Mouse (Mus musculus) forebrain, embryonic 10.5 days (tissue): ENCODE data around the gene Gm7168. TPM values are rescaled to one million over a fixed set of nuclear protein-coding genes. Genes with fewer than 3 reads are reported as not detected.
"Not testable (repeated sequence)": the region's sequence is repeated elsewhere in the genome, so short reads cannot be mapped to it uniquely, and the experiment has no call there.

ENCODE experiments used
- DNase-seq: peaks from one replicate; pipeline ENCODE4 v3.0.0-alpha.2; 2017; ENCODE audit warnings: low spot score; ENCODE audit errors: extremely low spot score
- H3K27ac ChIP-seq: fragments of 300-500 bp; sonication (generic); 2 replicates; pipeline ENCODE4 v1.5.1; 2016; ENCODE audit warnings: mild to moderate bottlenecking
- H3K27me3 ChIP-seq: fragments of 300-500 bp; sonication (generic); 2 replicates; pipeline ENCODE4 v1.6.1; 2016; ENCODE audit warnings: mild to moderate bottlenecking; ENCODE audit not compliant: poor library complexity, severe bottlenecking
- H3K36me3 ChIP-seq: fragments of 300-500 bp; sonication (generic); replicated peaks from 2 replicates; pipeline ENCODE4 v1.6.1; 2016; ENCODE audit warnings: mild to moderate bottlenecking, moderate library complexity
- H3K4me1 ChIP-seq: fragments of 300-500 bp; sonication (generic); 2 replicates; pipeline ENCODE4 v1.6.1; 2016
- H3K4me3 ChIP-seq: fragments of 300-500 bp; sonication (generic); 2 replicates; pipeline ENCODE4 v1.5.1; 2016; ENCODE audit warnings: mild to moderate bottlenecking, moderate library complexity
- H3K9me3 ChIP-seq: fragments of 300-500 bp; sonication (generic); 2 replicates; pipeline ENCODE4 v1.6.1; 2016; ENCODE audit warnings: mild to moderate bottlenecking, moderate library complexity
- WGBS: fragments of 180-500 bp; shearing (Covaris S2); methylation state at CpG from one replicate; pipeline ENCODE4 v1.1.7; 2016; 5-methylcytosine and 5-hydroxymethylcytosine counted together
- polyA plus RNA-seq: library from polyadenylated mRNA; unstranded; fragments of >200 nt; fragmentation: Nextera tagmentation; extraction: Ambion mirVana; gene quantifications from 2 replicates; pipeline ENCODE4 v1.2.1, GENCODE M21; 2016

The Gm7168 gene
- polyA plus RNA-seq, 1 experiment from 2014 or later: not detected

- no peaks in the 10 kb centered on the region for H3K36me3 ChIP-seq
- H3K9me3 ChIP-seq: no peaks in the 10 kb centered on the region
- no peak for DNase-seq
- H3K27ac ChIP-seq: no peak overlapping the region
- H3K27me3 ChIP-seq: no peaks in the 10 kb centered on the region
- no peak overlapping the region for H3K4me3 ChIP-seq
- WGBS: 98% methylated on average over 4 of the region's 4 CpGs
- no peaks in the 10 kb centered on the region for H3K4me1 ChIP-seq
Observed at GRCm38 (mm10) chr17:13937787-13938186, 10.4 kb upstream of the Gm7168 start.

GRCm38 (mm10) chr17:13938652-13939051 lies 9.5 kb upstream of the Gm7168 start:
- no peak overlapping the region for H3K27ac ChIP-seq
- no peak for DNase-seq
- H3K4me1 ChIP-seq: no peaks in the 10 kb centered on the region
- no peaks in the 10 kb centered on the region for H3K9me3 ChIP-seq
- no peak overlapping the region for H3K4me3 ChIP-seq
- WGBS: 87% methylated on average over 3 of the region's 3 CpGs
- no peaks in the 10 kb centered on the region for H3K27me3 ChIP-seq
- H3K36me3 ChIP-seq: no peaks in the 10 kb centered on the region

GRCm38 (mm10) chr17:13939231-13939630 lies 8.9 kb upstream of the Gm7168 start:
- not testable (repeated sequence) for H3K9me3 ChIP-seq, H3K4me3 ChIP-seq, H3K36me3 ChIP-seq, DNase-seq, H3K4me1 ChIP-seq, H3K27me3 ChIP-seq, H3K27ac ChIP-seq
- WGBS: 86% methylated on average over 2 of the region's 2 CpGs

GRCm38 (mm10) chr17:13940487-13940886 lies 7.7 kb upstream of the Gm7168 start:
- no peaks in the 10 kb centered on the region for H3K9me3 ChIP-seq
- no peak overlapping the region for H3K4me3 ChIP-seq
- H3K36me3 ChIP-seq: no peaks in the 10 kb centered on the region
- no peak overlapping the region for H3K27ac ChIP-seq
- no peaks in the 10 kb centered on the region for H3K27me3 ChIP-seq
- H3K4me1 ChIP-seq: no peaks in the 10 kb centered on the region
- no peak for DNase-seq
- 77% methylated on average over 1 of the region's 1 CpGs for WGBS

DNA sequence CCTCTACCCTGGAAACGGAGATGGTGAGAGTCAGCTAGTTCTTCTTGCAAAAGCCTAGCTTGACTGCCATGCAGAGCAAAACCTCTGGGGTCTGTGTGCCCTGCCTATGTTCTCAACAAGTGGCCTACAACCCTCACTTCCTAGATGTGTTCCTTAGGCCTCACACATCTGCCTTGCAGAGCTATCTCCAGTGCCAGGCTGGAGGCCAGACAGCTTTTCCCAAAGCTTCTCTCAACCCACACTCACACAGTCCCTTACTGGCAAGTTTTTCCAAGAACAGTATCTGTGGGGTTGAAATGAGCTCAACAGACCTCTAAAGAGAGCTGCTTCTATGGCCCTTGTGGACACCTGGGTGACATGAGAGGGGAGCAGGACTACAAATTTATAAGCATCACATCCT lies 3.4 kb downstream of the Gm7168 start:
- H3K4me1 ChIP-seq, H3K36me3 ChIP-seq, H3K9me3 ChIP-seq, DNase-seq, H3K27ac ChIP-seq, H3K27me3 ChIP-seq, H3K4me3 ChIP-seq: not testable (repeated sequence)
- WGBS: 94% methylated on average over 1 of the region's 1 CpGs

- not testable (repeated sequence) for H3K36me3 ChIP-seq, H3K4me3 ChIP-seq, DNase-seq, H3K27me3 ChIP-seq, H3K9me3 ChIP-seq, H3K4me1 ChIP-seq, H3K27ac ChIP-seq
- 62% methylated on average over 1 of the region's 2 CpGs for WGBS
Observed at GRCm38 (mm10) chr17:13958129-13958528, 10.0 kb downstream of the Gm7168 start.

GRCm38 (mm10) chr17:13962245-13962644 lies 14.1 kb downstream of the Gm7168 start:
- not testable (repeated sequence) for H3K36me3 ChIP-seq, H3K4me1 ChIP-seq, DNase-seq, H3K27me3 ChIP-seq, H3K4me3 ChIP-seq, H3K27ac ChIP-seq, H3K9me3 ChIP-seq
- WGBS: 92% methylated on average over 3 of the region's 3 CpGs

DNA sequence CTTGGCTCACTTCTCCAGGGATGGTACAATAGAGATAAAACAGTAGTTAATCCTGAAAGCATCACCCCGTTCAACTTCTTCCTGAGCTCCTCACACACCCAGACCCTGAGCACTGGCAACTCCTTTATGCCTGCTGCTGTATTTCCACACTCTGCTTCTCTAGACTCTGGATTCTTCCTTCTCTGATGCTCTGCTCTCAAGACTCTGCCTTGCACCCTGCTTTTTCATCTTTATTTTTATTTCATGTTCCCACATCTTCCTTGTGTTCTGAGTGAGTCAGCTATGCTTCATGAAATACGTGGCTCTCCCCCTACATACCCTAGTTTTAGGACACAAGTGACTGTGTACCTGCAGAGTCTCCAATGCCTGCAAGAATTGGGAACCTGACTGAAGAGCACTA lies 16.9 kb downstream of the Gm7168 start:
- 35% methylated on average over 1 of the region's 2 CpGs for WGBS
- H3K27me3 ChIP-seq, H3K4me1 ChIP-seq, H3K36me3 ChIP-seq, DNase-seq, H3K27ac ChIP-seq, H3K4me3 ChIP-seq, H3K9me3 ChIP-seq: not testable (repeated sequence)

- 64% methylated on average over 1 of the region's 2 CpGs for WGBS
- H3K36me3 ChIP-seq, DNase-seq, H3K4me1 ChIP-seq, H3K27me3 ChIP-seq, H3K9me3 ChIP-seq, H3K27ac ChIP-seq, H3K4me3 ChIP-seq: not testable (repeated sequence)
Observed at GRCm38 (mm10) chr17:13969917-13970316, 21.7 kb downstream of the Gm7168 start.

DNA sequence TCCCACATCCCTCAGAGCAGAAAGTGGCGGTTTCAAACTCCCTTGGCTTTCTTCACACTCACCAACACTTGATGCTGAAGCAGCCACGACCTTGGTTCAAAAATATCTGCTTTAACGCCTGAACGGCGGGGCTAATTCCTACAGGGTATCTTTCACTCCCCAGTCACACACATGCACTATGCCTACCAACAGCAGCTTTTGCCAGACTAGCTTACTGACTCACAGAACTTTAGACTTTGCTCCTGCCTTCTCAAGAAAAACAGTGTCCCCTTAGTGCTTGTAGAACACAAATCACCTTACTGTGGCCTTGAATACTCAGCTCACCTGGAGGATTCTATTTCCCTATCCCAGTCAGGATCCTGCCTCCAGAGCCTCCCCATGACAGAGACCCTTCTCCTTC lies 22.6 kb downstream of the Gm7168 start:
- H3K27me3 ChIP-seq, H3K4me3 ChIP-seq, H3K36me3 ChIP-seq, H3K4me1 ChIP-seq, DNase-seq, H3K27ac ChIP-seq, H3K9me3 ChIP-seq: not testable (repeated sequence)
- WGBS: 88% methylated on average over 5 of the region's 5 CpGs

DNA sequence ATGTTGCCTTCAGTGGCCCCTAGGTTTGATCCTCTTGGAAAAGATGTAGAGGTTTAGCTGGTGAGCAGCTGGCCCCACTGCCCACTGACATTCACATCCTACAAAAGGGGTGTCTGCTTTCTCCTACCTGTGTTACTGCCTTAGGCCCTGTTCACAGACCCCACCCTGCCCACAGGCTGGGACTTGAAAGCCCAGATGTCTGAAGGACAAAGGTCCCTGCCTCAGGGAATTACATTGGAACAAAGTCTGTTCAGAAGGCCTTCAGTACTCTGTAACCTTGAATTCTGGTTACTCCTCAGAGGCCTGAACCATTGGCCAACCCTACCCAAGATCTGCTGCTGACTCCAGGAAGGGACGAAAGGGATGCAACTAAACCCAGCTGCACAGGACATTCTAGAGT lies 39.5 kb downstream of the Gm7168 start:
- H3K4me1 ChIP-seq: no peaks in the 10 kb centered on the region
- H3K9me3 ChIP-seq: no peaks in the 10 kb centered on the region
- no peak overlapping the region for H3K27ac ChIP-seq
- no peaks in the 10 kb centered on the region for H3K27me3 ChIP-seq
- H3K4me3 ChIP-seq: no peak overlapping the region
- no peak for DNase-seq
- no peaks in the 10 kb centered on the region for H3K36me3 ChIP-seq
- WGBS: 100% methylated on average over 1 of the region's 1 CpGs

GRCm38 (mm10) chr17:13993425-13993824 lies 45.3 kb downstream of the Gm7168 start:
- not testable (repeated sequence) for H3K4me1 ChIP-seq, H3K27me3 ChIP-seq, H3K9me3 ChIP-seq, H3K27ac ChIP-seq, H3K4me3 ChIP-seq, H3K36me3 ChIP-seq, DNase-seq
- WGBS: 60% methylated on average over 2 of the region's 2 CpGs
